Mouse (Mus musculus): ENCODE measurements at regions not wholly inside any gene's neighbourhood (a gene's known extent, or its start where the extent isn't known, plus 50 kb on each side); places are given as distances from the start of the nearest gene placed in this dataset.

GRCm38 (mm10) chr9:49184786-49185185 lies 65.5 kb upstream of the Gm4894 start:
- no peak for TF ChIP-seq HCFC1 (IDR thresholded peaks at IDR 0.05; ENCODE audit: borderline replicate concordance, insufficient read depth, low read length)
- no peak for TF ChIP-seq ZC3H11A (IDR thresholded peaks at IDR 0.05; ENCODE audit: borderline replicate concordance, low read depth, low read length)
- TF ChIP-seq CHD2 (IDR thresholded peaks at IDR 0.05; ENCODE audit: low read depth, low read length), result no peak
- TF ChIP-seq MAFK (IDR thresholded peaks at IDR 0.05; ENCODE audit: insufficient read depth, low read depth, low read length), result no peak

All from ES-E14 (cell line).